Mouse (Mus musculus): ENCODE measurements around the gene Eri3. TPM values are rescaled to one million over a fixed set of nuclear protein-coding genes. Genes with fewer than 3 reads are reported as not detected.

The Eri3 gene
- total and polyA plus RNA-seq, 3 experiments: 20.7 to 151 (median 54.3) TPM

DNA sequence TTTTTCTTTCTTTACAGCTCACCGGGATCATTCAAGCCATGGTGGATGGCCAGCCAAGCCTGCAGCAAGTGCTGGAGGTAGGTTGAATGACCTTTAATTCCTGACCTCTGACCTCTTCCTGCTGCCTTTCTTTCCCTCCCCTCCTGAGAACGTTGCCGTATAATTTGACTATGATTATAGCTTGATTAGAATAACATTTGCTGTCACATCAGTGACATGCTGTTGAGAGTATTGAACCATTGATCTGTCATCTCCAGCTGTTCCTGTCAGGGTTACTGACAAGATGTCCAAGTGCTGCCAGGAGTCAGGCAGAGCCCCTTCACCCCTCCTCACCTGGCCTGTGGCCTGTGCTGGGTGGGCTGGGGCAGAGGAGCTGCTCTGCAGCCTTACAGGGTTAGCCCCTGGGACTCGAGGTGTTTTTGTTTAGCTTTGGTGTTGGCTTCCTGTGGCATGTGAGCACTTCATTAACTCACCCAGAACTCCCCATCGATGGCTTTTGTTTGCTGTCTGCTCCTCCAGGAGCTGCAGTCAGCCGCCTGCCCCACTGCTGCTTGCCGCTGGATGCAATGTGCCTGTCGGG lies 39.0 kb downstream of the Eri3 start:
- H3K9me3 ChIP-seq (replicated peaks): no peaks in the 10 kb centered on the region
- no peak overlapping the region for H3K4me3 ChIP-seq (ENCODE audit: low read depth, low read length)
- TF ChIP-seq GATA2 (IDR thresholded peaks at IDR 0.05; ENCODE audit: borderline replicate concordance, low read depth, low read length): no peak
- no peak for TF ChIP-seq TAL1 (conservative IDR thresholded peaks at IDR 0.05; ENCODE audit: low read depth, low read length)
- no peak for TF ChIP-seq CTCF (IDR thresholded peaks at IDR 0.05; ENCODE audit: low read depth, low read length)
- no peak for TF ChIP-seq POLR2AphosphoS5 (IDR thresholded peaks at IDR 0.05; ENCODE audit: insufficient replicate concordance, low read depth, low read length)
- TF ChIP-seq GATA1 (IDR thresholded peaks at IDR 0.05; ENCODE audit: borderline replicate concordance, low read length): no peak
- peaks cover 96% of the 10 kb centered on the region for H3K36me3 ChIP-seq (replicated peaks)
- no peaks in the 10 kb centered on the region for H3K27me3 ChIP-seq (ENCODE audit: insufficient read depth, low read length)
- no peak for ATAC-seq (ENCODE audit: extremely low read depth, insufficient number of reproducible peaks, low FRiP score, poor library complexity, severe bottlenecking)
- DNase-seq (ENCODE audit: low spot score): no peak
- H3K4me1 ChIP-seq (ENCODE audit: insufficient read depth, low read depth, low read length): peaks cover 5% of the 10 kb centered on the region; the same call in 1 of the 2 replicates

DNA sequence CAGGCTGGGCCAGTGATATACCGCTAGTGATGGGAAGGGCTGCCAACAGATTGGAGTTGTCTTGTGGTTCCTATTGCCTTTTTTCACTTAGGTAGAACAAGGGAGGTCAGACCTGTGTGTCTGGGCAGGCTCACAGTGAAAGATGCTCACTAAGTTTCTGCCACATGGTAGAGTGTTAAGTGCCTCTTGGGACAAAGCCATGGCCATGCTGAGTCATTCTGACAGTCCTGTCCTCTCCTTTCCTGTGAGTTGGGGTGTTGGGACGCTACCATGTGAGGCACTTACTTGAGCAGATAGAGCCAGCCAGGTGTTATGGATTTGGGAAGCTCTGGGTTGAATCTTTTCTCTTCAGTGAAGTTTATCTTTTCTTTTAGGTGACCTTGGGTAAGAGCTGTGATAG lies 40.6 kb downstream of the Eri3 start:
- TF ChIP-seq TAL1 (conservative IDR thresholded peaks at IDR 0.05; ENCODE audit: low read depth, low read length) (no peak), GATA1 (IDR thresholded peaks at IDR 0.05; ENCODE audit: borderline replicate concordance, low read length) (no peak)
- Histone ChIP-seq H3K4me3 (ENCODE audit: low read depth, low read length) (no peak overlapping the region), H3K4me1 (ENCODE audit: insufficient read depth, low read depth, low read length) (peaks cover 5% of the 10 kb centered on the region; the same call in 1 of the 2 replicates), H3K9me3 (replicated peaks) (no peaks in the 10 kb centered on the region), H3K27me3 (ENCODE audit: insufficient read depth, low read length) (no peaks in the 10 kb centered on the region), H3K36me3 (replicated peaks) (peaks cover 96% of the 10 kb centered on the region)
- no peak for DNase-seq (ENCODE audit: low spot score)
- ATAC-seq (ENCODE audit: extremely low read depth, insufficient number of reproducible peaks, low FRiP score, poor library complexity, severe bottlenecking): no peak; the same call in 1 of the 2 replicates

DNA sequence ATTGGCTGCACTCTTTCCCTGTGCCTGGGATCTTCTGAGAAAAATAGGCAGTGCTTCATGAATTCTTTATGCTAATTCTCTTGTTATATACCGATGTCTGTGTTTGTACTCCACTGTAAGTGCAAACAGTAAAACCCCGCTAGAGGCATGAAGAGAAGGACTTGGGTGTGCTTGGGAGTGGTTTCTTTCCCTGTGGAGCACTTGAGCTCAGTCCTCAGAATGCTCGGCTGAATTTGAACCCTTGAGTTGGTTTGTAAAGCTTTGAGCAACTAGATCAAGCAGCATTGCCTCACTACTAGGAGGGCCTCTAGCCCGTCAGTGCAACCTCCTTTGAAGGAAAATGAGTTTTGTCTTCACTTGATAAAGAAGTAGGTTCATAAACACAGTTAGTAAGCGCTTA lies 42.0 kb downstream of the Eri3 start:
- H3K27me3 ChIP-seq (ENCODE audit: insufficient read depth, low read length): no peaks in the 10 kb centered on the region
- TF ChIP-seq POLR2AphosphoS5 (IDR thresholded peaks at IDR 0.05; ENCODE audit: insufficient replicate concordance, low read depth, low read length) (no peak), GATA2 (IDR thresholded peaks at IDR 0.05; ENCODE audit: borderline replicate concordance, low read depth, low read length) (no peak)
- H3K36me3 ChIP-seq (replicated peaks): peaks cover 94% of the 10 kb centered on the region
- no peak overlapping the region for H3K4me3 ChIP-seq (ENCODE audit: low read depth, low read length)
- no peak for DNase-seq (ENCODE audit: low spot score)
- no peak for ATAC-seq (ENCODE audit: extremely low read depth, insufficient number of reproducible peaks, low FRiP score, poor library complexity, severe bottlenecking)
- peaks cover 5% of the 10 kb centered on the region; the same call in 1 of the 2 replicates for H3K4me1 ChIP-seq (ENCODE audit: insufficient read depth, low read depth, low read length)
- H3K9me3 ChIP-seq (replicated peaks): no peaks in the 10 kb centered on the region

DNA sequence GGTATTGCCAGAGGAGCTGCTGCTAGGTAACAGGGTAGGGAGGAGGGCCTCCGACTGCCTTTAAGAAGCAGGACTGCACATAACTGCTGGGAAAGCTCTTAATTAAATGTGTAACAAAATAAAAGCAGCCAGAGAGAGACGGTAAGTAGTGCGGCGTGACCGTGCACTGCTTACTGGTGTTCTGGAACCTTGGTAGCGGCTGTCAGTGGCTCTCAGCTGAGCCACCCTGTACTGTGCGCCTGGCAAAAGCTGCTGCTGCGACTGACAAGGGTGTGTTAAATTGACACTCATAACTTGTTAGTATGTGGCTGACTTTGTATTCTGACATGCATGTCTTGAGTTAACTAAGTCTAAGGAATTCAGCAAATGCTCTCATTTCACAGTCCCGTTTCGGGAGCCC lies 45.1 kb downstream of the Eri3 start:
- ATAC-seq (ENCODE audit: extremely low read depth, insufficient number of reproducible peaks, low FRiP score, poor library complexity, severe bottlenecking) (no peak), DNase-seq (ENCODE audit: low spot score) (no peak)
- Histone ChIP-seq H3K4me1 (ENCODE audit: insufficient read depth, low read depth, low read length) (peaks cover 5% of the 10 kb centered on the region; the same call in 1 of the 2 replicates), H3K9me3 (replicated peaks) (no peaks in the 10 kb centered on the region), H3K4me3 (ENCODE audit: low read depth, low read length) (no peak overlapping the region), H3K27me3 (ENCODE audit: insufficient read depth, low read length) (no peaks in the 10 kb centered on the region), H3K36me3 (replicated peaks) (peaks cover 95% of the 10 kb centered on the region)
- no peak for TF ChIP-seq GATA1 (IDR thresholded peaks at IDR 0.05; ENCODE audit: borderline replicate concordance, low read length)
- no peak for TF ChIP-seq TAL1 (conservative IDR thresholded peaks at IDR 0.05; ENCODE audit: low read depth, low read length)
- TF ChIP-seq POLR2AphosphoS5 (IDR thresholded peaks at IDR 0.05; ENCODE audit: insufficient replicate concordance, low read depth, low read length): no peak
- no peak for TF ChIP-seq GATA2 (IDR thresholded peaks at IDR 0.05; ENCODE audit: borderline replicate concordance, low read depth, low read length)
- no peak for TF ChIP-seq CTCF (IDR thresholded peaks at IDR 0.05; ENCODE audit: low read depth, low read length)

GRCm38 (mm10) chr4:117599986-117600565 lies 49.9 kb downstream of the Eri3 start:
- DNase-seq (ENCODE audit: low spot score) (no peak), ATAC-seq (ENCODE audit: extremely low read depth, insufficient number of reproducible peaks, low FRiP score, poor library complexity, severe bottlenecking) (no peak)
- H3K36me3 ChIP-seq (replicated peaks): peaks cover 93% of the 10 kb centered on the region
- TF ChIP-seq GATA1 (IDR thresholded peaks at IDR 0.05; ENCODE audit: borderline replicate concordance, low read length) (no peak), TAL1 (conservative IDR thresholded peaks at IDR 0.05; ENCODE audit: low read depth, low read length) (no peak), POLR2AphosphoS5 (IDR thresholded peaks at IDR 0.05; ENCODE audit: insufficient replicate concordance, low read depth, low read length) (no peak), CTCF (IDR thresholded peaks at IDR 0.05; ENCODE audit: low read depth, low read length) (no peak), GATA2 (IDR thresholded peaks at IDR 0.05; ENCODE audit: borderline replicate concordance, low read depth, low read length) (no peak)
- no peaks in the 10 kb centered on the region for H3K27me3 ChIP-seq (ENCODE audit: insufficient read depth, low read length)
- no peaks in the 10 kb centered on the region for H3K9me3 ChIP-seq (replicated peaks)
- no peaks in the 10 kb centered on the region for H3K4me1 ChIP-seq (ENCODE audit: insufficient read depth, low read depth, low read length)
- H3K4me3 ChIP-seq (ENCODE audit: low read depth, low read length): no peak overlapping the region

DNA sequence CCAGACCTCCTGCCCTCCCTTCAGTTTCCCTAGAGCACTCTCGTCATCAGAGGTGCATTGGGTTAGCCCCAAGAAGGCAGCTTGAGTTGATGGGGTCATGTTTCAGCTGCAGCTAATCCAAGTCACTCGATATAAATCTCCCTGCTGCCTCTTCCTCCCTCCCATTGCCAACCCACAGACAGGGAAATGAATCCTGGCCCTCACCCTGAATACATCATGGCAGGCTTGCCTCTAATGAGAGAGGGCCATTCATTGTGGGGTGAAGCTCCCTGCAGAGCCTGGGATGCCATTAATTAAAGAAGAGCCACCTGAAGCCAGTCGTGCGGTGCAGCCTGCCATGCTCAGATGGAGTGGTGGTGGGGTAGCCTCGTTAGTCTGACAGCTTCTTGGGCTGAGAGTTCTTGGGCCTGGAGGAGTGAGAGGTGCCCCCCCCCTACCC lies 51.2 kb downstream of the Eri3 start:
- ATAC-seq (ENCODE audit: extremely low read depth, insufficient number of reproducible peaks, low FRiP score, poor library complexity, severe bottlenecking) (no peak), DNase-seq (ENCODE audit: low spot score) (no peak)
- TF ChIP-seq GATA2 (IDR thresholded peaks at IDR 0.05; ENCODE audit: borderline replicate concordance, low read depth, low read length) (no peak), GATA1 (IDR thresholded peaks at IDR 0.05; ENCODE audit: borderline replicate concordance, low read length) (no peak), TAL1 (conservative IDR thresholded peaks at IDR 0.05; ENCODE audit: low read depth, low read length) (no peak), CTCF (IDR thresholded peaks at IDR 0.05; ENCODE audit: low read depth, low read length) (no peak), POLR2AphosphoS5 (IDR thresholded peaks at IDR 0.05; ENCODE audit: insufficient replicate concordance, low read depth, low read length) (no peak)
- H3K4me3 ChIP-seq (ENCODE audit: low read depth, low read length): no peak overlapping the region
- no peaks in the 10 kb centered on the region for H3K4me1 ChIP-seq (ENCODE audit: insufficient read depth, low read depth, low read length)
- H3K9me3 ChIP-seq (replicated peaks): no peaks in the 10 kb centered on the region
- peaks cover 93% of the 10 kb centered on the region for H3K36me3 ChIP-seq (replicated peaks)
- no peaks in the 10 kb centered on the region for H3K27me3 ChIP-seq (ENCODE audit: insufficient read depth, low read length)

All from G1E (cell line).